Mouse (Mus musculus) MEL (cell line): Measurements from ENCODE around the gene Pcgf3.

Experiments
- BHLHE40 ChIP-seq: IDR thresholded peaks from 2 replicates; pipeline ENCODE4 v1.6.1; 2012; ENCODE audit warnings: low read depth, mild to moderate bottlenecking, inconsistent platforms, low read length, improper control_type of control experiment, borderline replicate concordance
- CTCF ChIP-seq, 3 experiments: IDR thresholded peaks in 2 of 3; conservative IDR thresholded peaks in 1 of 3; 2 replicates each; pipeline ENCODE4 v1.5.1; 2011 to 2012; ENCODE audit warnings: low read length in 3 of 3, low read depth in 2 of 3, mild to moderate bottlenecking in 2 of 3, improper control_type of control experiment in 1 of 3, inconsistent platforms in 1 of 3, mixed read lengths in 1 of 3, moderate library complexity in 1 of 3; ENCODE audit not compliant: control insufficient read depth in 1 of 3, insufficient read depth in 1 of 3, poor library complexity in 1 of 3, severe bottlenecking in 1 of 3
- GATA1 ChIP-seq: IDR thresholded peaks from 2 replicates; pipeline ENCODE4 v1.6.1; 2011; ENCODE audit warnings: low read depth, low read length, improper control_type of control experiment
- POLR2AphosphoS2 ChIP-seq: IDR thresholded peaks from 2 replicates; pipeline ENCODE4 v1.6.1; 2011; ENCODE audit warnings: low read length, improper control_type of control experiment
- TAL1 ChIP-seq: IDR thresholded peaks from 2 replicates; pipeline ENCODE4 v1.6.1; 2012; ENCODE audit warnings: mild to moderate bottlenecking, inconsistent platforms, low read length, moderate library complexity, mixed read lengths

DNA sequence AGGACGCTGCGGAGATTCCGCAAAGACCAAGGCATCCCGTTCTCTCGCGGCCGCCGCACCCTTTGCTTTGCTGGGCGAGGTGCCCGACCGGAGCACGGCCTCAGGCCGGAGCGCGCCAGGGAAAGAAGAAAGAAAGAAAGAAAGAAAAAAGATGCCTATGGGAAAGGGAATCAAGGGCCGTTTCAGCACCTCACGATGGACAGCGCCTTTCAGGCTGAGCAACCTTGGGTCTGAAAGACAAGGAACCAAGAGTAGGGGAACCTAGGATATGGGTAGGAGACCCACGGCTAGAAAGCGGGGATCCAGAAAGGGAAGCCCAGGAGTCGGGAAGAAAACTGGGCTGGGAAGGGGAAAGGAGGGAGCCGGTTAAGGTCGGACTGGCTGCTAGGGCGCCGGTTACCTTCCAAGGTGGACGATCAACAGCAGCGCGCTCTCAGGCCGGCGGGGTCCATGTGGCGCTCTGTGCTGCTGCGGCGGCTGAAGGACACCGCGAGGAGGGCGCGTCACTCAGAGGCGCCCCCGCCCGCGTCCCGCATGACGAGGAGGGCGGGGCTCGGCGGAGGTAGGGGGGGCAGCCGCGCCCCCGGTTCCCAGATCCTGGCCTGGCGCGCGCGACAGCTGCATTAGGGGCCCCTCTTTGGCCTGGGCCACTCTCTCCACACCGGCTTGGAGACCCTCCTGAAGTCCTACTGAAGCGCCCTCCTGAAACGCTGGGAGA lies 88.6 kb downstream of the Pcgf3 start, which contains the start of gene Cplx1:
- TF ChIP-seq GATA1 (no peak), POLR2AphosphoS2 (no peak), CTCF (IDR thresholded peaks at IDR 0.05 in 2 of 3, conservative IDR thresholded peaks at IDR 0.05 in 1 of 3; ENCODE audit: control insufficient read depth in 1 of 3, insufficient read depth in 1 of 3, low read depth in 2 of 3, low read length in 3 of 3, poor library complexity in 1 of 3, severe bottlenecking in 1 of 3) (no peak), TAL1 (no peak), BHLHE40 (no peak)
